Mouse (Mus musculus): ENCODE results near the gene Ric8a. TPM values are rescaled to one million over a fixed set of nuclear protein-coding genes. Genes with fewer than 3 reads are reported as not detected.
A peak's percentile ranks its signal among the peaks of the same experiment; 100 is the strongest.

Gene Ric8a
- polyA plus RNA-seq, 1 experiment from 2014 or later, result 76.0 TPM

DNA sequence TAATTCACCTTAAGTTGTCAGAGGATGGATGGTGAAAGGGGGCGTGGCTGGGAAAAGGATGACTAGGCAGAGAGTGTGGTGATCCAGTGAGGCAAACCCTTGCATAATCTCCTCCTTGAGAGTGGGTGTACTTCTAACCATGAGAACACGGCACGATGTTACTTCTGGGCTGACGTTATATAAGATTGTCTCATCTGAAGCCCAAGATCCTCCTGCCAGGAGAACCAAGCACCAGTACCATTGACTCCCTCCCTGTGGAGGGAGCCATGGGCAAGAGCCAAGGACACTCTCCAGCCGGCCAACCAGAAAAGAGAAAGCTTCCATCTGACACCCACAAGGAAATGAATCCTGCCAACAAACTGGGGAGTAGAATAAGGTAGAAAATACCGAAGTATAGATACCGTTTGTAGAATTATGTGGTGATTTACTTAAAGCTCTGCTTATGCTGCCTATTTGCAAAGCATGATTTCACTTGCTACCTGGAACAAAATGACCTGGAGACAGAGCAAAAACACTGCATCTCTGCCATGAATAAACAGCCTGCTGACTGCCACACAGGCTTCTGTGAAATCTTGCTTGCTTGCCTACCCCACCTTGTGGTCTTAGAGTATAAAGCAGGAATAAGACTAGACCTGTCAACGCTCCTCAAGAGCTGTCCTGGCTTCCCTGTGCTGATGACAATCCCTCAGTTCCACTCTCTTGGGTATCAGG, 28.4 kb upstream of the Ric8a start:
- DNase-seq (ENCODE audit: low spot score), result peak; percentile 59
- no peak overlapping the region for H3K9ac ChIP-seq (ENCODE audit: low read depth, low read length)
- no peaks in the 10 kb centered on the region for H3K36me3 ChIP-seq (ENCODE audit: control insufficient read depth, insufficient read depth, low read length)
- H3K4me1 ChIP-seq (ENCODE audit: control insufficient read depth, insufficient read depth, low read length), result no peaks in the 10 kb centered on the region
- H3K4me2 ChIP-seq (ENCODE audit: low read depth, low read length), result no peak overlapping the region
- H3K27me3 ChIP-seq (replicated peaks; ENCODE audit: control insufficient read depth, insufficient read depth, low read length), result no peaks in the 10 kb centered on the region
- WGBS, result 38% methylated on average over 8 of the region's 8 CpGs
- H3K9me3 ChIP-seq (ENCODE audit: control insufficient read depth, low read length), result no peaks in the 10 kb centered on the region
- no peak overlapping the region for H3K4me3 ChIP-seq (ENCODE audit: low read depth, low read length)
- ATAC-seq (ENCODE audit: low read depth), result no peak
- H3K27ac ChIP-seq (replicated peaks; ENCODE audit: low read depth, low read length), result no peak overlapping the region

- Histone ChIP-seq H3K27me3 (replicated peaks; ENCODE audit: control insufficient read depth, insufficient read depth, low read length) (no peaks in the 10 kb centered on the region), H3K9me3 (ENCODE audit: control insufficient read depth, low read length) (no peaks in the 10 kb centered on the region), H3K36me3 (ENCODE audit: control insufficient read depth, insufficient read depth, low read length) (no peaks in the 10 kb centered on the region), H3K4me1 (ENCODE audit: control insufficient read depth, insufficient read depth, low read length) (no peaks in the 10 kb centered on the region), H3K27ac (replicated peaks; ENCODE audit: low read depth, low read length) (no peak overlapping the region), H3K4me2 (ENCODE audit: low read depth, low read length) (no peak overlapping the region), H3K9ac (ENCODE audit: low read depth, low read length) (no peak overlapping the region), H3K4me3 (ENCODE audit: low read depth, low read length) (no peak overlapping the region)
- WGBS, result 73% methylated on average over 6 of the region's 6 CpGs
- no peak for DNase-seq (ENCODE audit: low spot score)
- ATAC-seq (ENCODE audit: low read depth), result no peak
Measured at GRCm38 (mm10) chr7:140831447-140831846, 25.3 kb upstream of the Ric8a start.

- ATAC-seq (ENCODE audit: low read depth) (no peak), DNase-seq (ENCODE audit: low spot score) (no peak)
- WGBS, result 83% methylated on average over 4 of the region's 4 CpGs
- no peak overlapping the region for H3K4me2 ChIP-seq (ENCODE audit: low read depth, low read length)
- H3K27me3 ChIP-seq (replicated peaks; ENCODE audit: control insufficient read depth, insufficient read depth, low read length), result no peaks in the 10 kb centered on the region
- H3K27ac ChIP-seq (replicated peaks; ENCODE audit: low read depth, low read length), result no peak overlapping the region
- H3K9me3 ChIP-seq (ENCODE audit: control insufficient read depth, low read length), result no peaks in the 10 kb centered on the region
- H3K9ac ChIP-seq (ENCODE audit: low read depth, low read length), result no peak overlapping the region
- no peaks in the 10 kb centered on the region for H3K4me1 ChIP-seq (ENCODE audit: control insufficient read depth, insufficient read depth, low read length)
- no peaks in the 10 kb centered on the region for H3K36me3 ChIP-seq (ENCODE audit: control insufficient read depth, insufficient read depth, low read length)
- H3K4me3 ChIP-seq (ENCODE audit: low read depth, low read length), result no peak overlapping the region
Measured at GRCm38 (mm10) chr7:140833341-140833740, 23.4 kb upstream of the Ric8a start.

DNA sequence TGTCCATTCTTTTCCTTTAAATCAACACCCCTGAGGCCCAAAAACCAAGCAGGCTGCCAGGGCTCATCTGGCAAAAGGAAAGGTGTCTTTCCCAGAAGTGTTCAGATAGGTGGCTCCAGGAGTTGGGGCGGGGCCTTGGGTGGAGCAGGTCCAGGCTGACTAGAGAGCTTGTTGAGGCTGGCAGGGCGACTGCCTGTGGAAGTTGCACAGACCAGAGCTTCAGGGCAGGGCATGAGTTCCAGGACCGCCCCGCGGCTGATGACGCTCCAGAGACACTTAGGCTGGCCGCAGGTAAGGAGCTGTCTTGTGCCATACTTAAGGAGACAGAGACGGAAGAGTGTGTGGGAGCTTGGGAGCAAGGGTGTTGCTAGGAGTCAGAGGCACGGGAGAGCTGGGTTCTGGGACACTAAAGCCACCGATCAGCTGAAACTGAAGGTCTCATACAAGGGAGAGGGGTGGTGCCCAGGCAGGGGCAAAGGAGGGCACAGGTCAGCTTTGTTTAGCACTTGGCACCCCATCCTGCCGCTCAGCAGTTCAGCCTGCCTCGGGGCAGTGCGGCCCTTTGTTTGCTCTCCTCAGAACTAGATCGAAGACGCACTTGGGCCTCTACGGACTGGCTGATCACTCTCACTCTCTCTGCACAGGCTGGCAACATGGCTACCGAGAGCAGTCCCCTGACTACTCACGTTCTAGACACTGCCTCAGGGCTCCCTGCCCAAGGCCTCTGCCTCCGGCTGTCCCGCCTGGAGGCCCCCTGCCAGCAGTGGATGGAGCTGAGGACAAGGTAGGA, 21.6 kb upstream of the Ric8a start, which contains the start of gene Urah:
TSS of gene Urah (plus strand) at position 51 of the 790 bp plus-strand sequence.
- Histone ChIP-seq H3K4me1 (ENCODE audit: control insufficient read depth, insufficient read depth, low read length) (no peaks in the 10 kb centered on the region), H3K4me2 (ENCODE audit: low read depth, low read length) (no peak within 1 kb of the TSS), H3K27me3 (replicated peaks; ENCODE audit: control insufficient read depth, insufficient read depth, low read length) (no peaks in the 10 kb centered on the region; the same call in 1 of the 2 replicates), H3K27ac (replicated peaks; ENCODE audit: low read depth, low read length) (no peak within 1 kb of the TSS), H3K9me3 (ENCODE audit: control insufficient read depth, low read length) (no peaks in the 10 kb centered on the region), H3K36me3 (ENCODE audit: control insufficient read depth, insufficient read depth, low read length) (no peaks in the 10 kb centered on the region), H3K4me3 (ENCODE audit: low read depth, low read length) (no peak within 1 kb of the TSS), H3K9ac (ENCODE audit: low read depth, low read length) (peak within 1 kb of the TSS; percentile 34; the same call in 1 of the 2 replicates)
- WGBS, result 23% methylated on average over 19 of the region's 20 CpGs
- ATAC-seq (ENCODE audit: low read depth) (peak; percentile 34; the same call in 1 of the 2 replicates), DNase-seq (ENCODE audit: low spot score) (peak; percentile 41)

DNA sequence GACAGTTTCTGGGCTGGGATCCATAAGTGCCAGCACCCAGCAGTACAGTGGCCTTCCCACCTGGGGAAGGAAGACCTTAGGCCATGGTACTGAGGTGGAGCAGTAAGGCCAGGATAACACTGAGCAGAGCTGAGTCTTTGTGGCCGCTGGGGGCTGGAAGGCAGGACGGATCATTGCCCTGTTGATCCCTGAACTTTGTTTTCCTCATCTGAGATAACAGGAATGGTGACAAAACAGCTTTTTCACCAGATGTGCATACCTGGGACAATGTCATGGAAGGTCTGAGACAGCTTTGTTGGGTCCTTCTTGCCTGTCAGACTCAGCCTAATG, 21.0 kb upstream of the Ric8a start:
- ATAC-seq (ENCODE audit: low read depth) (0 out of 2 replicates have a peak, but pooled peaks have one; percentile 24), DNase-seq (ENCODE audit: low spot score) (no peak)
- Histone ChIP-seq H3K9ac (ENCODE audit: low read depth, low read length) (peak overlapping the region; percentile 34; the same call in 1 of the 2 replicates), H3K36me3 (ENCODE audit: control insufficient read depth, insufficient read depth, low read length) (no peaks in the 10 kb centered on the region), H3K4me1 (ENCODE audit: control insufficient read depth, insufficient read depth, low read length) (no peaks in the 10 kb centered on the region), H3K27me3 (replicated peaks; ENCODE audit: control insufficient read depth, insufficient read depth, low read length) (no peaks in the 10 kb centered on the region; the same call in 1 of the 2 replicates), H3K4me3 (ENCODE audit: low read depth, low read length) (no peak overlapping the region), H3K27ac (replicated peaks; ENCODE audit: low read depth, low read length) (no peak overlapping the region), H3K9me3 (ENCODE audit: control insufficient read depth, low read length) (no peaks in the 10 kb centered on the region), H3K4me2 (ENCODE audit: low read depth, low read length) (no peak overlapping the region)
- 70% methylated on average over 2 of the region's 2 CpGs for WGBS

GRCm38 (mm10) chr7:140836243-140837115, 20.3 kb upstream of the Ric8a start:
- Histone ChIP-seq H3K4me1 (ENCODE audit: control insufficient read depth, insufficient read depth, low read length) (peaks cover 3% of the 10 kb centered on the region; the same call in 1 of the 2 replicates), H3K4me2 (ENCODE audit: low read depth, low read length) (no peak overlapping the region), H3K4me3 (ENCODE audit: low read depth, low read length) (no peak overlapping the region), H3K9me3 (ENCODE audit: control insufficient read depth, low read length) (no peaks in the 10 kb centered on the region), H3K9ac (ENCODE audit: low read depth, low read length) (no peak overlapping the region), H3K27me3 (replicated peaks; ENCODE audit: control insufficient read depth, insufficient read depth, low read length) (peaks cover 3% of the 10 kb centered on the region), H3K36me3 (ENCODE audit: control insufficient read depth, insufficient read depth, low read length) (no peaks in the 10 kb centered on the region), H3K27ac (replicated peaks; ENCODE audit: low read depth, low read length) (no peak overlapping the region)
- WGBS, result 83% methylated on average over 9 of the region's 9 CpGs
- DNase-seq (ENCODE audit: low spot score), result no peak
- ATAC-seq (ENCODE audit: low read depth), result no peak

- H3K9ac ChIP-seq (ENCODE audit: low read depth, low read length), result no peak overlapping the region
- no peaks in the 10 kb centered on the region for H3K36me3 ChIP-seq (ENCODE audit: control insufficient read depth, insufficient read depth, low read length)
- H3K27ac ChIP-seq (replicated peaks; ENCODE audit: low read depth, low read length), result no peak overlapping the region
- WGBS, result 63% methylated on average over 5 of the region's 5 CpGs
- DNase-seq (ENCODE audit: low spot score), result no peak
- H3K4me3 ChIP-seq (ENCODE audit: low read depth, low read length), result no peak overlapping the region
- peaks cover 9% of the 10 kb centered on the region for H3K27me3 ChIP-seq (replicated peaks; ENCODE audit: control insufficient read depth, insufficient read depth, low read length)
- no peak overlapping the region for H3K4me2 ChIP-seq (ENCODE audit: low read depth, low read length)
- peaks cover 3% of the 10 kb centered on the region; the same call in 1 of the 2 replicates for H3K4me1 ChIP-seq (ENCODE audit: control insufficient read depth, insufficient read depth, low read length)
- ATAC-seq (ENCODE audit: low read depth), result no peak
- no peaks in the 10 kb centered on the region for H3K9me3 ChIP-seq (ENCODE audit: control insufficient read depth, low read length)
Measured at GRCm38 (mm10) chr7:140839556-140839955, 17.2 kb upstream of the Ric8a start.
